Mouse (Mus musculus): ENCODE results near the gene Mettl21e. TPM values are rescaled to one million over a fixed set of nuclear protein-coding genes. Genes with fewer than 3 reads are reported as not detected.
"Not testable (repeated sequence)": the region's sequence is repeated elsewhere in the genome, so short reads cannot be mapped to it uniquely, and the experiment has no call there.

The Mettl21e gene
- not detected in 2 replicates for polyA plus RNA-seq (2014; fragmentation: Nextera tagmentation; extraction: Ambion mirVana)

DNA sequence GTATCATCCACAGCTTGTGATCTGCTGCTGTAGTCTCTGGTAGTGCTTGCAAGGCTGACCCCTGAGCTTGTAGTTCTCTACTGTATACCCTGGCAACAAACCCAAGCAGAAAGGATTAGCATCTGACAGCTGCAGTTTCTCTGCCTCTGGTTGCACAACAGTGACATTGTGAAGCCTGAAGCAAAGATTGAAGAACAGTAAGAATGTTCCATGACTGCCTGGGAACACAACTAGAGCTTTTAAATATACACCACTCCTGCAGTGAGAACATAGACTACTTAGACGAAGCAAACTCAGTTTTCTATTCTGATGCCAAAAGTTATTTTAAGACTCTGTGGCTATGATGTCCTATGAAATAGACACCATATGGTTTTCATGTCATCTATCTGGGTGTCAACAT is at the start of gene Mettl21e:
Gene Mettl21e, minus strand, starts transcription at position 86 of the 400 bp plus-strand sequence.
- Histone ChIP-seq H3K27ac (replicated peaks; ENCODE audit: low read depth, low read length) (no peak within 1 kb of the TSS), H3K4me2 (ENCODE audit: low read depth, low read length) (no peak within 1 kb of the TSS), H3K9me3 (replicated peaks; ENCODE audit: control insufficient read depth, low read length) (no peaks in the 10 kb centered on the region), H3K9ac (replicated peaks; ENCODE audit: low read length) (no peak within 1 kb of the TSS), H3K4me1 (ENCODE audit: control insufficient read depth, insufficient read depth, low read length) (no peaks in the 10 kb centered on the region), H3K4me3 (ENCODE audit: low read depth, low read length) (no peak within 1 kb of the TSS), H3K36me3 (replicated peaks; ENCODE audit: control insufficient read depth, insufficient read depth, low read depth, low read length) (no peaks in the 10 kb centered on the region), H3K27me3 (ENCODE audit: control insufficient read depth, insufficient read depth, low read length) (no peaks in the 10 kb centered on the region)
- no peak for ATAC-seq (replicated peaks; ENCODE audit: insufficient number of reproducible peaks, low FRiP score, low TSS enrichment, low read depth)
- DNase-seq (ENCODE audit: low spot score): no peak
- 90% methylated on average over 1 of the region's 1 CpGs for WGBS

GRCm38 (mm10) chr1:44240440-44240839 is 21.7 kb upstream of the Mettl21e start:
- H3K9me3 ChIP-seq (replicated peaks; ENCODE audit: control insufficient read depth, low read length); H3K4me1 ChIP-seq (ENCODE audit: control insufficient read depth, insufficient read depth, low read length); H3K27ac ChIP-seq (replicated peaks; ENCODE audit: low read depth, low read length); H3K36me3 ChIP-seq (replicated peaks; ENCODE audit: control insufficient read depth, insufficient read depth, low read depth, low read length); H3K4me3 ChIP-seq (ENCODE audit: low read depth, low read length); DNase-seq (ENCODE audit: low spot score); ATAC-seq (replicated peaks; ENCODE audit: insufficient number of reproducible peaks, low FRiP score, low TSS enrichment, low read depth); H3K4me2 ChIP-seq (ENCODE audit: low read depth, low read length); H3K9ac ChIP-seq (replicated peaks; ENCODE audit: low read length); H3K27me3 ChIP-seq (ENCODE audit: control insufficient read depth, insufficient read depth, low read length): not testable (repeated sequence)
- 79% methylated on average over 2 of the region's 2 CpGs for WGBS

DNA sequence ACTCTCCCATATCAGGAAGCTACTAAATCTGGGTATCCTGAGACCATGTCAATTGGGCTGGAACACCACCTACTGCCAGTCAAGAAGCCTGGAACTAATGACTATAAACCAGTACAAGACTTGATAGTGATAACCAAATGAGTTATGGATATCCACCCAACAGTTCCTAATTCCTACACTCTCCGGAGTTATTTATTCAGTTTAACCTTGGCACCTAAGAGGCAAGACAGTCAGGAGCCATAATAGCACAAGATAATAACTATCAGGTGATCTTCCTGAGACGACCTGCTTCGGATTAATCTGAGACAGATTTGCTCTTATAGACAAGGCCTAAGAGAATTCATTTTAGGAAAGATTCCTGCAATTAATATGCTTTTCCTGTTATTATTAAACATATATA is 21.2 kb upstream of the Mettl21e start:
- H3K27ac ChIP-seq (replicated peaks; ENCODE audit: low read depth, low read length): no peak overlapping the region
- no peaks in the 10 kb centered on the region for H3K36me3 ChIP-seq (replicated peaks; ENCODE audit: control insufficient read depth, insufficient read depth, low read depth, low read length)
- no peaks in the 10 kb centered on the region for H3K9me3 ChIP-seq (replicated peaks; ENCODE audit: control insufficient read depth, low read length)
- H3K27me3 ChIP-seq (ENCODE audit: control insufficient read depth, insufficient read depth, low read length): no peaks in the 10 kb centered on the region
- DNase-seq (ENCODE audit: low spot score): no peak
- ATAC-seq (replicated peaks; ENCODE audit: insufficient number of reproducible peaks, low FRiP score, low TSS enrichment, low read depth): no peak
- no peak overlapping the region for H3K4me3 ChIP-seq (ENCODE audit: low read depth, low read length)
- no peaks in the 10 kb centered on the region for H3K4me1 ChIP-seq (ENCODE audit: control insufficient read depth, insufficient read depth, low read length)
- no peak overlapping the region for H3K4me2 ChIP-seq (ENCODE audit: low read depth, low read length)
- H3K9ac ChIP-seq (replicated peaks; ENCODE audit: low read length): no peak overlapping the region
- WGBS: 85% methylated on average over 3 of the region's 3 CpGs

DNA sequence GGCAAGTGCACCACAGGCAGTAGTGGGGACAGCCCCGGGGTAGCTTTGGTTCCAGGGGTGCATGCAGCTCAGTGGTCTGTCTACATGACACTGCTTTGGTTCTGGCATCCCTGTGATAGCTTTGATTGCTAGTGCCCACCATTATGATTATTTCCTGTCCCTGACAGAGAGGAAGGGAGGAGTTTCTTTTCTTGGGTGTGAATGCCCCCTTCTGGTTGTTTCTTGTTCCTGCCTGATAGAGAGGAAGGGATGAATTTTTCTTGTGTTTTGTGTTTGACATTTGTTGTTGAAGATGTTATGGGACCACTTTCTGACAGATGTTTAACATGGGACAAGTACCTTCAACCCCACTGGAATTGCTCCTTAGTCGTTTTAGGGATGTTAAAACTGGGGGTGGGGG is 18.5 kb upstream of the Mettl21e start:
- no peak overlapping the region for H3K9ac ChIP-seq (replicated peaks; ENCODE audit: low read length)
- ATAC-seq (replicated peaks; ENCODE audit: insufficient number of reproducible peaks, low FRiP score, low TSS enrichment, low read depth) (no peak), DNase-seq (ENCODE audit: low spot score) (no peak)
- H3K27ac ChIP-seq (replicated peaks; ENCODE audit: low read depth, low read length): no peak overlapping the region
- no peak overlapping the region for H3K4me2 ChIP-seq (ENCODE audit: low read depth, low read length)
- H3K4me1 ChIP-seq (ENCODE audit: control insufficient read depth, insufficient read depth, low read length): no peaks in the 10 kb centered on the region
- no peaks in the 10 kb centered on the region for H3K9me3 ChIP-seq (replicated peaks; ENCODE audit: control insufficient read depth, low read length)
- 77% methylated on average over 2 of the region's 2 CpGs for WGBS
- H3K36me3 ChIP-seq (replicated peaks; ENCODE audit: control insufficient read depth, insufficient read depth, low read depth, low read length): no peaks in the 10 kb centered on the region
- no peak overlapping the region for H3K4me3 ChIP-seq (ENCODE audit: low read depth, low read length)
- no peaks in the 10 kb centered on the region for H3K27me3 ChIP-seq (ENCODE audit: control insufficient read depth, insufficient read depth, low read length)

- Histone ChIP-seq H3K4me3 (ENCODE audit: low read depth, low read length) (no peak overlapping the region), H3K4me2 (ENCODE audit: low read depth, low read length) (no peak overlapping the region), H3K9ac (replicated peaks; ENCODE audit: low read length) (no peak overlapping the region), H3K9me3 (replicated peaks; ENCODE audit: control insufficient read depth, low read length) (no peaks in the 10 kb centered on the region), H3K27ac (replicated peaks; ENCODE audit: low read depth, low read length) (no peak overlapping the region), H3K27me3 (ENCODE audit: control insufficient read depth, insufficient read depth, low read length) (no peaks in the 10 kb centered on the region), H3K4me1 (ENCODE audit: control insufficient read depth, insufficient read depth, low read length) (no peaks in the 10 kb centered on the region), H3K36me3 (replicated peaks; ENCODE audit: control insufficient read depth, insufficient read depth, low read depth, low read length) (no peaks in the 10 kb centered on the region)
- ATAC-seq (replicated peaks; ENCODE audit: insufficient number of reproducible peaks, low FRiP score, low TSS enrichment, low read depth) (no peak), DNase-seq (ENCODE audit: low spot score) (no peak)
- 71% methylated on average over 2 of the region's 2 CpGs for WGBS
Measured at GRCm38 (mm10) chr1:44235311-44235710, 16.6 kb upstream of the Mettl21e start.

DNA sequence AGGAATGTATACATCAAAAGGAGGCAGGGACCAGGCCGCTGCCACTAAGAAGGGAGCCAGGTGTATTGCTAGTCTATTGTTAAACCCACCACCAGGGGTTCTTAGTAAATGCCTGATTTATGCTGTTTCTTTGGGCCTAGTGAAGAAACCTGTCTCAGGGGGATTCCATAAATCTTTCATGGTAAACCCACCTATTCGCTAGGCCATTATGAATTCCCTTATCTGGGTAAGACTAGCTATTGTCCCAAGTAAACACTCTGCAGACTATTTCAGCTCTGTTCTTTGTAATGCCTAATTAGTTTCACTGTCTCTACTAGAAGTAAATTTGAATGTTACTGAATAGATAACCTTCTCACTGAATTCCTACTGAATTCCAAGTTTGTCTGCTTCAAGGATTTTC is 15.8 kb upstream of the Mettl21e start:
- not testable (repeated sequence) for H3K36me3 ChIP-seq (replicated peaks; ENCODE audit: control insufficient read depth, insufficient read depth, low read depth, low read length); H3K27me3 ChIP-seq (ENCODE audit: control insufficient read depth, insufficient read depth, low read length); DNase-seq (ENCODE audit: low spot score); H3K4me1 ChIP-seq (ENCODE audit: control insufficient read depth, insufficient read depth, low read length); ATAC-seq (replicated peaks; ENCODE audit: insufficient number of reproducible peaks, low FRiP score, low TSS enrichment, low read depth); H3K4me3 ChIP-seq (ENCODE audit: low read depth, low read length); H3K9me3 ChIP-seq (replicated peaks; ENCODE audit: control insufficient read depth, low read length); H3K4me2 ChIP-seq (ENCODE audit: low read depth, low read length); H3K9ac ChIP-seq (replicated peaks; ENCODE audit: low read length); H3K27ac ChIP-seq (replicated peaks; ENCODE audit: low read depth, low read length)
- WGBS: 87% methylated on average over 2 of the region's 2 CpGs

DNA sequence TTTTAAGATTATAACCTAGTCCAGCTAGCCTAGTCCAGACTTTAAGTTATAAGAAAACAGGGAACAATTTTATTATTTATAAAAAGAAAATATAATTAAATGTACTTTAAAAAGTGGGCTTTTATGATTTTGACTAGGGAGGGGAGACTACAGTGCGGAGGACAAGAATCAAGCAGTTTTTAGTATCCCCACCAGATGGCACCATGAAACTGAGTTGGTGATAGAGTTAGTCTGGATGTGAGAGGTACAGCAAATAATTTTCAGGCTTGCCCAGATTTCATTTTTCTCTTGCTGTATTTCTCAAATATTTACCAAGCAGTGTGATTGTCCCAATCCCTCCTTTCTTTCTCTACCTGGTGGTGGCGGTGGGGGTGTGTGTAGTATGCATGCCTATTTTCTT is 10.3 kb upstream of the Mettl21e start:
- Histone ChIP-seq H3K27ac (replicated peaks; ENCODE audit: low read depth, low read length) (no peak overlapping the region), H3K27me3 (ENCODE audit: control insufficient read depth, insufficient read depth, low read length) (no peaks in the 10 kb centered on the region), H3K9ac (replicated peaks; ENCODE audit: low read length) (no peak overlapping the region), H3K4me1 (ENCODE audit: control insufficient read depth, insufficient read depth, low read length) (no peaks in the 10 kb centered on the region), H3K4me3 (ENCODE audit: low read depth, low read length) (no peak overlapping the region), H3K4me2 (ENCODE audit: low read depth, low read length) (no peak overlapping the region), H3K9me3 (replicated peaks; ENCODE audit: control insufficient read depth, low read length) (no peaks in the 10 kb centered on the region), H3K36me3 (replicated peaks; ENCODE audit: control insufficient read depth, insufficient read depth, low read depth, low read length) (no peaks in the 10 kb centered on the region)
- WGBS: 53% methylated on average over 2 of the region's 2 CpGs
- 0 out of 2 replicates have a peak, but pooled peaks have one; percentile 14 for ATAC-seq (replicated peaks; ENCODE audit: insufficient number of reproducible peaks, low FRiP score, low TSS enrichment, low read depth)
- DNase-seq (ENCODE audit: low spot score): peak; percentile 73

DNA sequence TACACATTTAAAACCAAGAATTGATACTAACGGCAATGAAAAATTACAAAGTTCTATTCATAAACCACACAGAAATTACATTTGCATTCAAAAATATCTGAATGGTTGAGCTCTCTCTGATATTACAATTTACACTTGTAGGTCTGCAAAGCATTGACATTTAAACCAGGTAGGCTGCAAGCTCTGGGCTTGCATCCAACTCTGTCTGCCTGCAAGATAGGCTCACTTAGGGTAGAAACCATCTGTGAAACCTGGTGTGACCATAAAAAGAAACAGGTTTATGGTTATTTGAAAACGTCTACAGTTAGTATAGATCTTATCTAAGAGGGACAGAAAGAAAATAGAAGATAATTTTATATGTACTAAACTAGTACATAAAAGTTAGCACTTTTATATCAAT is 1.6 kb downstream of the Mettl21e start:
- 76% methylated on average over 2 of the region's 2 CpGs for WGBS
- no peak for ATAC-seq (replicated peaks; ENCODE audit: insufficient number of reproducible peaks, low FRiP score, low TSS enrichment, low read depth)

More for the DNA sequence above, 1.6 kb downstream of the Mettl21e start:
- Histone ChIP-seq H3K27ac (replicated peaks; ENCODE audit: low read depth, low read length) (no peak overlapping the region), H3K4me1 (ENCODE audit: control insufficient read depth, insufficient read depth, low read length) (no peaks in the 10 kb centered on the region), H3K36me3 (replicated peaks; ENCODE audit: control insufficient read depth, insufficient read depth, low read depth, low read length) (no peaks in the 10 kb centered on the region), H3K9ac (replicated peaks; ENCODE audit: low read length) (no peak overlapping the region), H3K4me3 (ENCODE audit: low read depth, low read length) (no peak overlapping the region), H3K4me2 (ENCODE audit: low read depth, low read length) (no peak overlapping the region), H3K9me3 (replicated peaks; ENCODE audit: control insufficient read depth, low read length) (no peaks in the 10 kb centered on the region), H3K27me3 (ENCODE audit: control insufficient read depth, insufficient read depth, low read length) (no peaks in the 10 kb centered on the region)
- DNase-seq (ENCODE audit: low spot score): no peak

Data from embryonic facial prominence, embryonic 11.5 days (tissue).